Mouse (Mus musculus) CD4-positive, CD25-positive, alpha-beta regulatory T cell, adult 2 months (primary cell): Measurements from ENCODE around the gene Abcf2.
A peak's percentile ranks its signal among the peaks of the same experiment; 100 is the strongest.

Source experiments
- DNase-seq: peaks from one replicate; pipeline ENCODE4 v3.0.0-alpha.2; 2012; ENCODE audit warnings: low read depth, low spot score

The Abcf2 gene

GRCm38 (mm10) chr5:24577183-24577929 lies at the start of gene Abcf2:
Gene Abcf2 (minus strand): TSS chr5:24577467.
- DNase-seq: peak; percentile 99

DNA sequence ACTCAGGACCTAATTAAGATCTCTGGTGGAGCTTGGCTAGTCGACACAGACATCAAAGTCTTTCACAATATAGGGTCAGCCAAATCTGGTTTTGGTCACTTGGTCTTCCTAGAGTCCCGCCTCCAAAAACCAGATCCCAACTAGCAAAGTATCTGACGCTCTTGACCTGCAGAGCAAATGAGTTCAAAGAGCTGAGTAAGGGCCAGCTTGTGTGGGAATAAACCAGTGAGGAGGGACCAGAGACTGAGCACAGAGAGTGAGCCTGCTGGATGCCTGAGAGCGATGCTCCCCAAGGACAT lies 47.5 kb upstream of the Abcf2 start:
- DNase-seq: no peak

GRCm38 (mm10) chr5:24623986-24624821 lies 46.9 kb upstream of the Abcf2 start, which contains the start of gene Smarcd3:
Gene Smarcd3 (minus strand): TSS chr5:24624411.
- DNase-seq: peak; percentile 29

- no peak for DNase-seq
Observed at GRCm38 (mm10) chr5:24623041-24623985, 46.0 kb upstream of the Abcf2 start.

- DNase-seq: no peak
Observed at GRCm38 (mm10) chr5:24622386-24623040, 45.2 kb upstream of the Abcf2 start.

DNA sequence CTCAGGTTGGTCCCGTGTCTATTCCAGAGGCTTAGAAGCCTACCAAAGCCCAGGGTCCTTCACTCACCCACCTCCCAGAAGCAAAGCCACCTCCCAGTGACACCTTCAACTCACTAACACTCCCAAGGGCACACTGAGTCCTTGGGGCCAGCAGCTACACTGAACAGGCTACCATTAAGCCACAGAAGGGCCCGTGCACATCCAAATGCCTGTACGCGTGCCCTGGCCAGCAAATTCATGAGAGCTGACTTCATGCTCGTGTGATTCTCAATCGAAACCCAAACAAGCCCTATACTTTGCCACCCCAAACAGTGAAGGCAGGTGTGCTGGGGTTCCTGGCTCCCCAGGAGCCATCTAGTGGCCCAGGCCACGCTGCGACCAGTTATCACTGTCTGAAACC lies 43.4 kb upstream of the Abcf2 start:
- no peak for DNase-seq

DNA sequence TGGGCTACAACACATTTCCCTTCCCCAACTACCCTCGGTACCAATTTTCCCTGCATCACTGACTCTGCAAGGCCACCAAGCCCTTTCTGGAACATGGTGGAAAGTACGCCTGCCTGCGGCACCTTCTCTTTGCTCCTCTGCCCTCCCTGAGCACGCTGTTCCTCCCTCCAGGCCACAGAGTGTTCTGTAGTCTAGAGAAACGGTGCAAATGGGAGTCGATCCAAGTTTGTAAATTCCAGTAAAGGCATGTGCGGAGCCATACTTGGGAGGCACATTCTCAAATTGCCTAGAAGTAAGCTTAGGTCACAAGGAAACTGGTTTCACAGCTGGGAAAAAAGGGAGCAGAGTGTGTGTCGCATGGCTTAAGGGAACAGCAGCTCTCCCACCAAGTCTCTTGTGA lies 42.8 kb upstream of the Abcf2 start:
- DNase-seq: no peak

DNA sequence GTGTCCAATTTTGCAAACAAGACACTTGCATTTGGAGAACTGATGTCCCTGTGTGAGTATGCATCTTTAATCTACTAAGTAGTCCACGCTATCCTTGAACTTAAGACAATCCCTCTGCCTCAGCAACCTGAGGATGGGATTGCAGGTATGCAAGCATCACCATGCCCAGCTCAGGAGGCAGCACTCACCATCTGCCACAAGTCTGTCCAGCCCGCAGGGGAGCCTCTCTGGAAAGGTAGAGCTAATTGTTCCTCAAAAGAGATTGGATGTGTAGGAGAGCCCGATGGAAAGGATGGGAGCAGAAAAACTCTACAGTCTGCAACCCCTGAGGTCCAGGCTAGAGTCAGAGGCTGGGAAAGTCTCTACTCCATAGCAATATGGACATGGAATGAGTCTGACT lies 41.7 kb upstream of the Abcf2 start:
- DNase-seq: no peak

DNA sequence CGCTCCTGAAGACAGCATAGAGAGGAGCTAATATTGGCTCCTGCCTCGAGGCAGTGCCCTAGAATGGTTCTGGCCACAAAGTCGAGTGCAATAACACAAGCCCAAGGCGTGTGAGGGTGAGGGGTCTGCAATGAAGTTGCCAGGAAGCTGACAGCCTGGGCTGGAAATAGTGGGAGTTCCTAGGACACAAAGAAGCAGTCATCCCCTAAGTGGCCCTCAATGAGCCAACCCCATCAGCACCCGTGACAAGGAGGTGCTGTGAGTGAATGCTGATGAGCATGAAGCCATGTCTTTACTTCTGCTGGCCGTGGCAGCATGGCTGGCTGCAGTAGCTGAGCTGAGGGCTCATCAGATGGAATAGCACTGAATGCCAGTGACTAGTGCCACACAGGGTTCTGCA lies 37.8 kb upstream of the Abcf2 start:
- DNase-seq: no peak

GRCm38 (mm10) chr5:24612302-24612649 lies 35.0 kb upstream of the Abcf2 start:
- no peak for DNase-seq

- no peak for DNase-seq
Observed at GRCm38 (mm10) chr5:24611366-24612301, 34.4 kb upstream of the Abcf2 start.

- DNase-seq: no peak
Observed at GRCm38 (mm10) chr5:24609388-24609787, 32.1 kb upstream of the Abcf2 start.

DNA sequence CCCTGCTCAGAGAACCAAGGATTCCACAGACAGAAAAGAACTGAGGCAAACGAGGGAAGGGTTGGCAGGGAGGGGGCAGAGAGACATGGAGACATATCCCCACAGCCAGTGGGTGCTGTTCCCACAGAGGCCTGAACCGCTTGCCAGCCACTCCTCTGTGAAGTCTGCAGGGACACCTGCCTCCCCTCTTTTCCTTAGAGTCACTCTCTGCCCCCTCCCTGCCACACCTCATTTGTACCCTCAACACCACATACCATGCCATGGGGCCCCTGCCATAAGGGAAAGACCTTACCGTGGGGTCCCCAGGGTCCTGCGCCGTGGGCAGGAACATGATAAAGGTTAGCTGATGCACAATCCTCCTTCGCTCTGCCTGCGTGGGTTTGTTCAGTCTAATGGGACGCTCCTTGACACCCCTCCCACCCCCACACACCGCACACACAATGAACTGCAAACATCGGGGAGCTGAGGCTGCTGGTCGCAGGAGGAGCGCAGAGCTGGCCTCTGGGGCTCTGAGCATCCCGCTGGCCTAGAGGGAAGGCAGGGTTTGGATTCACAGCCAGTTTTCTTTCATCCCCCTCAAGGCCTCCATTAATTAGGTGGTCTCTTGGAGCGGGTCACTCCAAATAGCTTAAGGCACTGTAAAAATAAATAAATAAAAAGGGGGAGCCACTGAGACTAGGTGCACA lies 28.9 kb upstream of the Abcf2 start:
- no peak for DNase-seq

GRCm38 (mm10) chr5:24605321-24605979 lies 28.2 kb upstream of the Abcf2 start:
- DNase-seq: no peak

DNA sequence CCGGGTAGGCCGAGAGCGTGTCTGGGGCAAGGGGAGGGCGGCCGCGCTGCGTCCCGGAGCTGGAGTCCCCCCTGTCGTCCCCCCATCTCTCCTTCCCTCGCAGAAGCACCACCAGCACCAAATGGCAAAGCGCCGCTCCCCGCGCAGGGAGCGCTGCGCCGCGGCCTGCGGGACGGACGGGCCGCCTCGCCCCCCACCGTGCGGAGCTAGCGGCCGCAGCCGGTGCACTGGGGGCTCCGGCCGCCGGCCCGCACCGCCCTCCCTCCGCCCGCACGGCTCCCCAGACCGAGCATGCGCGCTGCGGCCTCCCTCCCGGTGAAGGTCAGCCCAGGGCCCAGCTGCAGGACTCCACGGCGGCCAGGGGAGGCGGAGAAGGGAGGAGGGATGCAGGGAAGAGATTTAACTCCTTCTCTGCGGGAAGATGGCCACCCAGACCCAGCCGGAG lies 27.4 kb upstream of the Abcf2 start:
- no peak for DNase-seq

DNA sequence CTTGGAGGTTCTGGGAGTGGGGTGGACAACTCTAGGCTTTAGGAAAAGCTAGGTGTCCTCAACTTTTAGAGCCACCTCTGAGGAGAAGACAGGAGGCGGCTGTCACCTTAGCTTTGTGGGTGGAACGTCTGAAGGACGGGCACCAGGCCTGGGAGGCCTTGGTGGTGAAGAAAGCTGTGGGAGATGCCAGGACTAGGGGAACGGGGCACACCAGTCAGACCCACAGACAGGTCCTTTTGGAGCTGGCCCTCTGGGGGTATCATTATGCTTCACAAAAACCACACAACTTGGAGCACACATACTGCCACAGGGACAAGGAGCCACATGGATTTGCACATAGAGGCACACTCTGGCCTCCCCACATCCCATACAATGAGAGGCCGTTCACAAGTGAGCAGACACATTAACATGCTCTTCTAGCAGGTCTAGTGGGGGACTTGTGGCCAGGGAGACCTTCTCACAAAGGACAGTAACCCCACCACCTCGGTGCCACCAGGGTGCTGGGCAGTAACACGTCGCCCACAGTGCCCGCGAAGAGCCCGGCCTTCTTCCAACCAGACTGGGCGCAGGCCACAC lies 26.9 kb upstream of the Abcf2 start:
- DNase-seq: no peak

- DNase-seq: no peak
Observed at GRCm38 (mm10) chr5:24603431-24604010, 26.3 kb upstream of the Abcf2 start.

DNA sequence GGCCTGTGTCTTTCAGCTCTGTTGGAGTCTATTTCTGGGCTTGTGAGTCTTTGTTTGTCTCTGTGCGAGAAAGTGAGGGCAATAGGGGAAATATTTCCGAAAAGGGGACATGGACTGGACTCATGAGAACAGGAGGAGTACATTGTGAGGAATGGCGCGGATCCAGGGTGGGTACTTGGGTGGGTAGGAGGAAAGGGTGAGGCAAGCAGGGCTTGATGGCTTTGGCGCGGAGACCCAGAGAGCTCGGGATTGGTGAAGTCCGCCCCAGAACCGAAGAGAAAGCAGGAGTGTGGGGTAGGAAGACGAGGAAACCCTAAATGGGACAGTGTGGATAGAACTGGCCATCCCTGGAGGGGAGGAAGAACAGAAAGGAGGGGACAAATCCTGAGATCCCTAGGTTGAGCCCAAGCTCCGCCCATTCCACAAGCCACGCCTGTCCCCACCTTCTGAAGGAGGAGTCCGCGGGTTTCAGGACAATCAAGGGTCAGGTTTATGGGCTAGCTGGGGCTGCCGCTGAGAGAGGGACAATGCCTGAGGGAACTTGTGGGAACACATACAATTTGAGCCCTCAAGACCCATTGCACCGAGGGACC lies 25.6 kb upstream of the Abcf2 start:
- DNase-seq: peak; percentile 34
